Mouse (Mus musculus): ENCODE results near the gene Akap8l. TPM values are rescaled to one million over a fixed set of nuclear protein-coding genes. Genes with fewer than 3 reads are reported as not detected.

Gene Akap8l
- polyA plus RNA-seq, 1 experiment from 2014 or later: 136 TPM

- Histone ChIP-seq H3K9me3 (no peaks in the 10 kb centered on the region), H3K4me1 (no peaks in the 10 kb centered on the region), H3K4me2 (replicated peaks) (no peak overlapping the region), H3K36me3 (peaks cover 83% of the 10 kb centered on the region), H3K27me3 (replicated peaks) (no peaks in the 10 kb centered on the region), H3K9ac (no peak overlapping the region), H3K27ac (no peak overlapping the region), H3K4me3 (no peak overlapping the region)
- ATAC-seq (ENCODE audit: low FRiP score, low read depth): no peak
- WGBS: 83% methylated on average over 2 of the region's 2 CpGs
These were observed 14.5 kb downstream of the Akap8l start for GRCm38 (mm10) chr17:32335869-32336268.

- peaks cover 84% of the 10 kb centered on the region for H3K36me3 ChIP-seq
- no peak for ATAC-seq (ENCODE audit: low FRiP score, low read depth)
- no peak overlapping the region for H3K4me3 ChIP-seq
- H3K27ac ChIP-seq: no peak overlapping the region
- H3K9me3 ChIP-seq: no peaks in the 10 kb centered on the region
- H3K27me3 ChIP-seq (replicated peaks): no peaks in the 10 kb centered on the region
- no peak overlapping the region for H3K9ac ChIP-seq
- H3K4me1 ChIP-seq: no peaks in the 10 kb centered on the region
- H3K4me2 ChIP-seq (replicated peaks): no peak overlapping the region
- WGBS: 96% methylated on average over 12 of the region's 12 CpGs
These were observed 15.5 kb downstream of the Akap8l start for GRCm38 (mm10) chr17:32334921-32335320.

- H3K4me3 ChIP-seq: no peak overlapping the region
- H3K27me3 ChIP-seq (replicated peaks): no peaks in the 10 kb centered on the region
- H3K9me3 ChIP-seq: no peaks in the 10 kb centered on the region
- no peaks in the 10 kb centered on the region for H3K4me1 ChIP-seq
- WGBS: 88% methylated on average over 31 of the region's 31 CpGs
- no peak for ATAC-seq (ENCODE audit: low FRiP score, low read depth)
- no peak overlapping the region for H3K9ac ChIP-seq
- peaks cover 82% of the 10 kb centered on the region for H3K36me3 ChIP-seq
- H3K4me2 ChIP-seq (replicated peaks): no peak overlapping the region
- H3K27ac ChIP-seq: no peak overlapping the region
These were observed 16.6 kb downstream of the Akap8l start for GRCm38 (mm10) chr17:32333675-32334303.

- Histone ChIP-seq H3K4me3 (no peak overlapping the region), H3K9ac (no peak overlapping the region), H3K36me3 (peaks cover 48% of the 10 kb centered on the region), H3K27ac (no peak overlapping the region), H3K9me3 (no peaks in the 10 kb centered on the region), H3K4me2 (replicated peaks) (no peak overlapping the region), H3K27me3 (replicated peaks) (no peaks in the 10 kb centered on the region), H3K4me1 (peaks cover 1% of the 10 kb centered on the region; the same call in 1 of the 2 replicates)
- ATAC-seq (ENCODE audit: low FRiP score, low read depth): no peak
These were observed 22.9 kb downstream of the Akap8l start for GRCm38 (mm10) chr17:32327501-32327900.

GRCm38 (mm10) chr17:32322809-32323208 lies 27.6 kb downstream of the Akap8l start:
- 83% methylated on average over 1 of the region's 1 CpGs for WGBS
- H3K4me1 ChIP-seq: peaks cover 20% of the 10 kb centered on the region
- ATAC-seq (ENCODE audit: low FRiP score, low read depth): no peak
- peaks cover 31% of the 10 kb centered on the region for H3K36me3 ChIP-seq
- no peak overlapping the region; the same call in 1 of the 2 replicates for H3K4me2 ChIP-seq (replicated peaks)
- H3K4me3 ChIP-seq: no peak overlapping the region
- H3K9me3 ChIP-seq: no peaks in the 10 kb centered on the region
- no peaks in the 10 kb centered on the region for H3K27me3 ChIP-seq (replicated peaks)
- H3K27ac ChIP-seq: no peak overlapping the region
- no peak overlapping the region for H3K9ac ChIP-seq

GRCm38 (mm10) chr17:32321836-32322235 lies 28.6 kb downstream of the Akap8l start:
- H3K4me2 ChIP-seq (replicated peaks): peak overlapping the region; percentile 92
- 27% methylated on average over 6 of the region's 6 CpGs for WGBS
- H3K27me3 ChIP-seq (replicated peaks): no peaks in the 10 kb centered on the region
- H3K36me3 ChIP-seq: peaks cover 32% of the 10 kb centered on the region
- H3K9ac ChIP-seq: peak overlapping the region; percentile 75
- H3K27ac ChIP-seq: peak overlapping the region; percentile 81
- peak overlapping the region; percentile 92 for H3K4me3 ChIP-seq
- H3K9me3 ChIP-seq: no peaks in the 10 kb centered on the region
- ATAC-seq (ENCODE audit: low FRiP score, low read depth): peak; percentile 5; the same call in 1 of the 2 replicates
- H3K4me1 ChIP-seq: peaks cover 20% of the 10 kb centered on the region

- peak overlapping the region; percentile 81 for H3K27ac ChIP-seq
- ATAC-seq (ENCODE audit: low FRiP score, low read depth): peak; percentile 68
- H3K4me3 ChIP-seq: peak overlapping the region; percentile 92
- no peaks in the 10 kb centered on the region for H3K9me3 ChIP-seq
- no peaks in the 10 kb centered on the region for H3K27me3 ChIP-seq (replicated peaks)
- peaks cover 32% of the 10 kb centered on the region for H3K36me3 ChIP-seq
- peak overlapping the region; percentile 92 for H3K4me2 ChIP-seq (replicated peaks)
- H3K4me1 ChIP-seq: peaks cover 20% of the 10 kb centered on the region
- H3K9ac ChIP-seq: peak overlapping the region; percentile 75
- WGBS: under 1% methylated on average over 23 of the region's 23 CpGs
These were observed 29.0 kb downstream of the Akap8l start for GRCm38 (mm10) chr17:32321390-32321734.

GRCm38 (mm10) chr17:32320597-32321389 lies 29.6 kb downstream of the Akap8l start, which contains the start of gene Akap8:
TSS of gene Akap8 (minus strand) at chr17:32321238.
- peak within 1 kb of the TSS; percentile 84 for H3K9ac ChIP-seq
- H3K27me3 ChIP-seq (replicated peaks): no peaks in the 10 kb centered on the region
- H3K4me1 ChIP-seq: peaks cover 20% of the 10 kb centered on the region
- peak within 1 kb of the TSS; percentile 92 for H3K4me3 ChIP-seq
- WGBS: under 1% methylated on average over 83 of the region's 83 CpGs
- ATAC-seq (ENCODE audit: low FRiP score, low read depth): peak; percentile 99
- peaks cover 32% of the 10 kb centered on the region for H3K36me3 ChIP-seq
- no peaks in the 10 kb centered on the region for H3K9me3 ChIP-seq
- H3K4me2 ChIP-seq (replicated peaks): peak within 1 kb of the TSS; percentile 92
- H3K27ac ChIP-seq: peak within 1 kb of the TSS; percentile 88

GRCm38 (mm10) chr17:32319950-32320349 lies 30.5 kb downstream of the Akap8l start:
- Histone ChIP-seq H3K9me3 (no peaks in the 10 kb centered on the region), H3K4me3 (peak overlapping the region; percentile 92), H3K4me2 (replicated peaks) (peak overlapping the region; percentile 92), H3K27ac (no peak overlapping the region), H3K27me3 (replicated peaks) (no peaks in the 10 kb centered on the region), H3K9ac (peak overlapping the region; percentile 84), H3K36me3 (peaks cover 39% of the 10 kb centered on the region), H3K4me1 (peaks cover 20% of the 10 kb centered on the region)
- no peak for ATAC-seq (ENCODE audit: low FRiP score, low read depth)
- 2% methylated on average over 7 of the region's 7 CpGs for WGBS

- H3K36me3 ChIP-seq: peaks cover 56% of the 10 kb centered on the region
- no peaks in the 10 kb centered on the region for H3K9me3 ChIP-seq
- H3K27ac ChIP-seq: no peak overlapping the region
- no peak overlapping the region for H3K4me3 ChIP-seq
- no peak overlapping the region for H3K4me2 ChIP-seq (replicated peaks)
- H3K4me1 ChIP-seq: peaks cover 20% of the 10 kb centered on the region
- H3K27me3 ChIP-seq (replicated peaks): no peaks in the 10 kb centered on the region
- no peak for ATAC-seq (ENCODE audit: low FRiP score, low read depth)
- 91% methylated on average over 3 of the region's 3 CpGs for WGBS
- H3K9ac ChIP-seq: no peak overlapping the region
These were observed 32.7 kb downstream of the Akap8l start for GRCm38 (mm10) chr17:32317708-32318107.

- ATAC-seq (ENCODE audit: low FRiP score, low read depth): no peak
- Histone ChIP-seq H3K36me3 (peaks cover 63% of the 10 kb centered on the region), H3K9ac (no peak overlapping the region), H3K9me3 (no peaks in the 10 kb centered on the region), H3K27ac (no peak overlapping the region), H3K4me2 (replicated peaks) (no peak overlapping the region), H3K4me1 (peaks cover 14% of the 10 kb centered on the region), H3K27me3 (replicated peaks) (no peaks in the 10 kb centered on the region), H3K4me3 (no peak overlapping the region)
- 94% methylated on average over 8 of the region's 8 CpGs for WGBS
These were observed 33.4 kb downstream of the Akap8l start for GRCm38 (mm10) chr17:32317032-32317431.

GRCm38 (mm10) chr17:32315560-32315959 lies 34.8 kb downstream of the Akap8l start:
- Histone ChIP-seq H3K4me1 (peaks cover 10% of the 10 kb centered on the region), H3K27ac (no peak overlapping the region), H3K4me3 (no peak overlapping the region), H3K4me2 (replicated peaks) (no peak overlapping the region), H3K36me3 (peaks cover 77% of the 10 kb centered on the region), H3K9ac (no peak overlapping the region), H3K27me3 (replicated peaks) (no peaks in the 10 kb centered on the region), H3K9me3 (no peaks in the 10 kb centered on the region)
- no peak for ATAC-seq (ENCODE audit: low FRiP score, low read depth)
- 97% methylated on average over 5 of the region's 5 CpGs for WGBS
